Mouse (Mus musculus): ENCODE results near the gene Hgf. TPM values are rescaled to one million over a fixed set of nuclear protein-coding genes. Genes with fewer than 3 reads are reported as not detected.

Gene Hgf
- 4.7 and 6.7 TPM in 2 replicates for polyA plus RNA-seq (2014; fragmentation: Nextera tagmentation; extraction: Ambion mirVana)

- peak within 1 kb of the TSS; percentile 41 for H3K9ac ChIP-seq (replicated peaks; ENCODE audit: low read length)
Measured at GRCm38 (mm10) chr5:16553304-16554047, at the start of gene Hgf. Hgf (plus strand) TSS chr5:16553495.

DNA sequence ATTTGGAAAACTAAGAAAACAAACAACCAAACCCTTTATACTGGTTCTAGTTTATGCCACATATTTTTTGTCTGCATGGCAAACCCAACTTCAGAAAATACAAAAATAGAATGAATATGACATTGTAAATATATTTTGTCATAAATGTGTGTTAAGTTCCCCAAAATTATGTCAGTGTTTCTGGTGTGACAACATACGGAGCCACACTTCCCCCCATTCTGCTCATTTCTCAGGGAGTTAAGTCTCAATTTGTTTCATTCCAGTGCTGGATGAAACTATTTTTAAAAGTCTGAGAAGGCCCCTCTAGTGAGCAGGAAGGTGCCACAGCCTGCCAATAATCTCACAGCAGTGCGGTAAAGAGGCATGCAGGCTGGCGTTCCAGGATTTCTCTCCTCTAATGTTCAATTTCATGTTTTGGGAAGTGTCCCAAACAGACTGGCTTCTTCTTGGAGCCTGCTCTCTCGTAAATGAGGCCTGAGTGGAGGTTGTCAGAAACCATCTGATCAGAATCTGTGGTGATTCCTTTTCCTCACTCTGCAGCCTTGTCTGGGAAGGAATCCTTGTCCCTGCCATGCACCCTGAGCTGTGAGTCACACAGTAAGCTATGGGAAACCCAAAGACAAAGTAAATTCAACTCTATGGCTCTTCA, 46.5 kb upstream of the Hgf start:
- Histone ChIP-seq H3K4me2 (ENCODE audit: low read depth, low read length) (no peak overlapping the region), H3K27me3 (ENCODE audit: control insufficient read depth, insufficient read depth, low read length) (no peaks in the 10 kb centered on the region), H3K9me3 (replicated peaks; ENCODE audit: control insufficient read depth, low read length) (no peaks in the 10 kb centered on the region), H3K9ac (replicated peaks; ENCODE audit: low read length) (no peak overlapping the region), H3K27ac (replicated peaks; ENCODE audit: low read depth, low read length) (no peak overlapping the region), H3K36me3 (replicated peaks; ENCODE audit: control insufficient read depth, insufficient read depth, low read depth, low read length) (no peaks in the 10 kb centered on the region), H3K4me3 (ENCODE audit: low read depth, low read length) (no peak overlapping the region), H3K4me1 (ENCODE audit: control insufficient read depth, insufficient read depth, low read length) (no peaks in the 10 kb centered on the region)
- 82% methylated on average over 4 of the region's 4 CpGs for WGBS
- DNase-seq (ENCODE audit: low spot score) (no peak), ATAC-seq (replicated peaks; ENCODE audit: insufficient number of reproducible peaks, low FRiP score, low TSS enrichment, low read depth) (no peak)

More at GRCm38 (mm10) chr5:16553304-16554047, at the start of gene Hgf:
- 4% methylated on average over 16 of the region's 16 CpGs for WGBS
- ATAC-seq (replicated peaks; ENCODE audit: insufficient number of reproducible peaks, low FRiP score, low TSS enrichment, low read depth) (peak; percentile 59), DNase-seq (ENCODE audit: low spot score) (peak; percentile 77)
- H3K9me3 ChIP-seq (replicated peaks; ENCODE audit: control insufficient read depth, low read length): no peaks in the 10 kb centered on the region
- H3K4me1 ChIP-seq (ENCODE audit: control insufficient read depth, insufficient read depth, low read length): no peaks in the 10 kb centered on the region
- peak within 1 kb of the TSS; percentile 30 for H3K4me3 ChIP-seq (ENCODE audit: low read depth, low read length)
- no peaks in the 10 kb centered on the region for H3K36me3 ChIP-seq (replicated peaks; ENCODE audit: control insufficient read depth, insufficient read depth, low read depth, low read length)
- peak within 1 kb of the TSS; percentile 42 for H3K4me2 ChIP-seq (ENCODE audit: low read depth, low read length)
- no peaks in the 10 kb centered on the region for H3K27me3 ChIP-seq (ENCODE audit: control insufficient read depth, insufficient read depth, low read length)
- H3K27ac ChIP-seq (replicated peaks; ENCODE audit: low read depth, low read length): peak within 1 kb of the TSS; percentile 3; the same call in 1 of the 2 replicates

- 65% methylated on average over 3 of the region's 3 CpGs for whole genome bisulfite sequencing
- no peaks in the 10 kb centered on the region for H3K9me3 ChIP-seq (replicated peaks; ENCODE audit: control insufficient read depth, low read length)
- H3K4me2 ChIP-seq (ENCODE audit: low read depth, low read length): no peak overlapping the region
- H3K4me3 ChIP-seq (ENCODE audit: low read depth, low read length): no peak overlapping the region
- no peak overlapping the region for H3K27ac ChIP-seq (replicated peaks; ENCODE audit: low read depth, low read length)
- H3K4me1 ChIP-seq (ENCODE audit: control insufficient read depth, insufficient read depth, low read length): no peaks in the 10 kb centered on the region
- H3K36me3 ChIP-seq (replicated peaks; ENCODE audit: control insufficient read depth, insufficient read depth, low read depth, low read length): no peaks in the 10 kb centered on the region
- DNase-seq (ENCODE audit: low spot score): no peak
- ATAC-seq (replicated peaks; ENCODE audit: insufficient number of reproducible peaks, low FRiP score, low TSS enrichment, low read depth): no peak
- H3K9ac ChIP-seq (replicated peaks; ENCODE audit: low read length): no peak overlapping the region
- H3K27me3 ChIP-seq (ENCODE audit: control insufficient read depth, insufficient read depth, low read length): no peaks in the 10 kb centered on the region
Measured at GRCm38 (mm10) chr5:16531619-16532277, 21.5 kb upstream of the Hgf start.

GRCm38 (mm10) chr5:16538067-16538466, 15.2 kb upstream of the Hgf start:
- no peak for DNase-seq (ENCODE audit: low spot score)
- Histone ChIP-seq H3K36me3 (replicated peaks; ENCODE audit: control insufficient read depth, insufficient read depth, low read depth, low read length) (no peaks in the 10 kb centered on the region), H3K27ac (replicated peaks; ENCODE audit: low read depth, low read length) (no peak overlapping the region), H3K4me1 (ENCODE audit: control insufficient read depth, insufficient read depth, low read length) (no peaks in the 10 kb centered on the region), H3K27me3 (ENCODE audit: control insufficient read depth, insufficient read depth, low read length) (no peaks in the 10 kb centered on the region), H3K4me3 (ENCODE audit: low read depth, low read length) (no peak overlapping the region), H3K4me2 (ENCODE audit: low read depth, low read length) (no peak overlapping the region), H3K9ac (replicated peaks; ENCODE audit: low read length) (no peak overlapping the region), H3K9me3 (replicated peaks; ENCODE audit: control insufficient read depth, low read length) (no peaks in the 10 kb centered on the region)
- WGBS: 63% methylated on average over 2 of the region's 2 CpGs
- ATAC-seq (replicated peaks; ENCODE audit: insufficient number of reproducible peaks, low FRiP score, low TSS enrichment, low read depth): no peak

DNA sequence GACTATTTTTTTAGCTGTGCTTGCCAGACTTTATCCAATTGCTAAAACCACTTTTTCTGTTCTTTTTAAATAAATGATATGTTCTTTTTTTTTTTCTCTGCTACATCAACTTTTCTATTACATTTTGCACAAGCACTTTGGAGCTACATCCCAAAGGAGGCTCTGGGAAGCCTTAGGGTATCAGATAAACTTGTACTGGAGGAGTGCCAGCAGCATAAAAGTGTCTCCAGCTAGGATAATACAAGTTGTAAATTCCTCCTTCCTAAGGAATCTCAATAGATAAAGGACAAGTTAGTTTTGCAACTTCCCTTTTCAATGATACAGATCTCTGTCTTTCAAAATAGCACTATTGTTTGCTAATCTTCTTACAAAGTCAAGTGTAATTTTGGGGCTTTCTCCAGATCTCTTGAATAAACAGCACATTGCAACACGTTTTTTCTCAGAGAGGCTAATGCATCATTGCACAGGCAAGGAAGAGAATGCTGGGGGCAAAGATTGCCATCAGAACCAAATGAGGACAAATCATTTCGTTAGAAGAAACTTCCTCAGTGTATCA, 11.7 kb upstream of the Hgf start:
- Histone ChIP-seq H3K4me1 (ENCODE audit: control insufficient read depth, insufficient read depth, low read length) (no peaks in the 10 kb centered on the region), H3K4me2 (ENCODE audit: low read depth, low read length) (no peak overlapping the region), H3K9ac (replicated peaks; ENCODE audit: low read length) (no peak overlapping the region), H3K9me3 (replicated peaks; ENCODE audit: control insufficient read depth, low read length) (no peaks in the 10 kb centered on the region), H3K4me3 (ENCODE audit: low read depth, low read length) (no peak overlapping the region), H3K36me3 (replicated peaks; ENCODE audit: control insufficient read depth, insufficient read depth, low read depth, low read length) (no peaks in the 10 kb centered on the region), H3K27me3 (ENCODE audit: control insufficient read depth, insufficient read depth, low read length) (no peaks in the 10 kb centered on the region), H3K27ac (replicated peaks; ENCODE audit: low read depth, low read length) (no peak overlapping the region)
- no peak for ATAC-seq (replicated peaks; ENCODE audit: insufficient number of reproducible peaks, low FRiP score, low TSS enrichment, low read depth)
- DNase-seq (ENCODE audit: low spot score): no peak
- WGBS: 44% methylated on average over 2 of the region's 2 CpGs

- ATAC-seq (replicated peaks; ENCODE audit: insufficient number of reproducible peaks, low FRiP score, low TSS enrichment, low read depth) (no peak), DNase-seq (ENCODE audit: low spot score) (no peak)
- Histone ChIP-seq H3K4me1 (ENCODE audit: control insufficient read depth, insufficient read depth, low read length) (no peaks in the 10 kb centered on the region), H3K27me3 (ENCODE audit: control insufficient read depth, insufficient read depth, low read length) (no peaks in the 10 kb centered on the region), H3K9ac (replicated peaks; ENCODE audit: low read length) (no peak overlapping the region), H3K36me3 (replicated peaks; ENCODE audit: control insufficient read depth, insufficient read depth, low read depth, low read length) (no peaks in the 10 kb centered on the region), H3K4me2 (ENCODE audit: low read depth, low read length) (no peak overlapping the region), H3K27ac (replicated peaks; ENCODE audit: low read depth, low read length) (no peak overlapping the region), H3K9me3 (replicated peaks; ENCODE audit: control insufficient read depth, low read length) (no peaks in the 10 kb centered on the region), H3K4me3 (ENCODE audit: low read depth, low read length) (no peak overlapping the region)
- 81% methylated on average over 3 of the region's 3 CpGs for WGBS
Measured at GRCm38 (mm10) chr5:16547490-16547889, 5.8 kb upstream of the Hgf start.

DNA sequence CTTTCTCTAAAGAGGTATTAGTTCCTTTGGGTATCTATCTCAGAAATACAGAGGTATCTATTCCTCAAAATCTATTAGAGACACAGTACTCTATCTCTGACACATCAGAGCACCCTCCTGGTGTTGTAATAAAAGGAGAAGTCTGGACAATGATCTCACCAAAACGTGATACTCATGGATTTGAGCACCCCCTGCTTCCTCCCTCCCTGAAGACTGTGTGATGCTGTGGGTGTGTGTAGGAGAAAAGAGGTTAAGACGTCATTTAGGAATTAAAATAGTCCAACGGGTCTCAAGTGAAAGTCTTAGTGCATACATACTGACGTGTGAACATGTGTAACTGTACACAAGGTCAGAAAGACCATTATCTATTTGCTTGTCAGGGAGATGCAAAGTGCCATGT, 648 bp upstream of the Hgf start:
- Histone ChIP-seq H3K4me2 (ENCODE audit: low read depth, low read length) (no peak overlapping the region), H3K9ac (replicated peaks; ENCODE audit: low read length) (no peak overlapping the region), H3K4me3 (ENCODE audit: low read depth, low read length) (no peak overlapping the region), H3K27me3 (ENCODE audit: control insufficient read depth, insufficient read depth, low read length) (no peaks in the 10 kb centered on the region), H3K9me3 (replicated peaks; ENCODE audit: control insufficient read depth, low read length) (no peaks in the 10 kb centered on the region), H3K36me3 (replicated peaks; ENCODE audit: control insufficient read depth, insufficient read depth, low read depth, low read length) (no peaks in the 10 kb centered on the region), H3K4me1 (ENCODE audit: control insufficient read depth, insufficient read depth, low read length) (no peaks in the 10 kb centered on the region), H3K27ac (replicated peaks; ENCODE audit: low read depth, low read length) (no peak overlapping the region)
- WGBS: 63% methylated on average over 4 of the region's 4 CpGs
- no peak for ATAC-seq (replicated peaks; ENCODE audit: insufficient number of reproducible peaks, low FRiP score, low TSS enrichment, low read depth)
- no peak for DNase-seq (ENCODE audit: low spot score)

Measured in embryonic facial prominence, embryonic 11.5 days (tissue).